Mouse (Mus musculus) CH12.LX (cell line): ENCODE data around the gene Mark4. TPM values are rescaled to one million over a fixed set of nuclear protein-coding genes. Genes with fewer than 3 reads are reported as not detected.

ENCODE experiments used
- DNase-seq: peaks from one replicate; pipeline ENCODE4 v3.0.0-alpha.2; 2013; ENCODE audit errors: extremely low read depth
- H3K27ac ChIP-seq: 2 replicates; pipeline ENCODE4 v1.5.1; 2012; ENCODE audit warnings: low read depth, mild to moderate bottlenecking, control low read depth, moderate library complexity; ENCODE audit not compliant: insufficient read depth
- H3K27me3 ChIP-seq: replicated peaks from 2 replicates; pipeline ENCODE3; 2012; ENCODE audit warnings: inconsistent platforms
- H3K36me3 ChIP-seq, 2 experiments: replicated peaks in 1 of 2; 2 replicates each; pipeline versions ENCODE3 to v1.6.1; 2012; ENCODE audit warnings: inconsistent platforms in 1 of 2, low read length in 1 of 2, mild to moderate bottlenecking in 1 of 2, mixed read lengths in 1 of 2, moderate library complexity in 1 of 2; ENCODE audit not compliant: control insufficient read depth in 1 of 2, insufficient read depth in 1 of 2
- H3K4me1 ChIP-seq, 2 experiments: 2 replicates each; pipeline ENCODE4 v1.6.1; 2012; ENCODE audit warnings: inconsistent platforms in 1 of 2, moderate library complexity in 1 of 2; ENCODE audit not compliant: insufficient read depth in 2 of 2, control insufficient read depth in 1 of 2
- H3K4me2 ChIP-seq: 2 replicates; pipeline ENCODE4 v1.6.1; 2012; ENCODE audit warnings: low read depth, mild to moderate bottlenecking, control low read depth; ENCODE audit not compliant: poor library complexity, insufficient read depth, severe bottlenecking
- H3K4me3 ChIP-seq, 3 experiments: fragments of 150-350 bp in 1 of 3; sonication (generic) in 1 of 3; replicated peaks in 1 of 3; 2 replicates each; pipeline versions ENCODE3 to v1.5.1; 2011 to 2012; ENCODE audit warnings: low read depth in 2 of 3, low read length in 2 of 3, mild to moderate bottlenecking in 2 of 3, moderate library complexity in 2 of 3, control low read depth in 1 of 3, improper control_type of control experiment in 1 of 3, inconsistent platforms in 1 of 3, mixed read lengths in 1 of 3; ENCODE audit not compliant: poor library complexity in 1 of 3
- H3K79me2 ChIP-seq: replicated peaks from 2 replicates; pipeline ENCODE4 v1.6.1; 2012; ENCODE audit warnings: mild to moderate bottlenecking, moderate library complexity; ENCODE audit not compliant: control insufficient read depth, poor library complexity, insufficient read depth, severe bottlenecking; ENCODE audit errors: extremely low read depth
- H3K9ac ChIP-seq: 2 replicates; pipeline ENCODE4 v1.6.1; 2012; ENCODE audit warnings: low read depth, mild to moderate bottlenecking, control low read depth, moderate library complexity; ENCODE audit not compliant: insufficient read depth
- H3K9me3 ChIP-seq: replicated peaks from 2 replicates; pipeline ENCODE3; 2012; ENCODE audit warnings: low read length, inconsistent platforms, mixed read lengths
- CHD2 ChIP-seq: IDR thresholded peaks from 2 replicates; pipeline ENCODE4 v1.6.1; 2011; ENCODE audit warnings: low read length, improper control_type of control experiment
- CTCF ChIP-seq, 2 experiments: IDR thresholded peaks in 1 of 2; conservative IDR thresholded peaks in 1 of 2; 2 replicates each; pipeline ENCODE4 v1.5.1; 2011 to 2012; ENCODE audit warnings: low read depth in 2 of 2, low read length in 2 of 2, improper control_type of control experiment in 1 of 2, inconsistent platforms in 1 of 2, mild to moderate bottlenecking in 1 of 2, moderate library complexity in 1 of 2
- ELF1 ChIP-seq: IDR thresholded peaks from 2 replicates; pipeline ENCODE4 v1.6.1; 2014; ENCODE audit warnings: low read depth, mild to moderate bottlenecking, inconsistent platforms, low read length, improper control_type of control experiment
- GABPA ChIP-seq: IDR thresholded peaks from 2 replicates; pipeline ENCODE4 v1.6.1; 2012; ENCODE audit warnings: low read depth, low read length, improper control_type of control experiment, inconsistent platforms; ENCODE audit not compliant: insufficient replicate concordance
- HCFC1 ChIP-seq: IDR thresholded peaks from 2 replicates; pipeline ENCODE4 v1.6.1; 2012; ENCODE audit warnings: low read depth, mild to moderate bottlenecking, inconsistent platforms, low read length, improper control_type of control experiment
- IRF4 ChIP-seq: IDR thresholded peaks from 2 replicates; pipeline ENCODE4 v1.6.1; 2014; ENCODE audit warnings: low read depth, mild to moderate bottlenecking, inconsistent platforms, low read length, improper control_type of control experiment
- JUN ChIP-seq: IDR thresholded peaks from 2 replicates; pipeline ENCODE4 v1.6.1; 2011; ENCODE audit warnings: low read depth, mild to moderate bottlenecking, low read length, improper control_type of control experiment, moderate library complexity; ENCODE audit not compliant: insufficient read depth
- KAT2A ChIP-seq: IDR thresholded peaks from 2 replicates; pipeline ENCODE4 v1.6.1; 2012; ENCODE audit warnings: low read length, improper control_type of control experiment, inconsistent platforms; ENCODE audit not compliant: insufficient replicate concordance
- MAX ChIP-seq: IDR thresholded peaks from 2 replicates; pipeline ENCODE4 v1.6.1; 2011; ENCODE audit warnings: low read length, improper control_type of control experiment
- MAZ ChIP-seq: IDR thresholded peaks from 2 replicates; pipeline ENCODE4 v1.6.1; 2012; ENCODE audit warnings: low read depth, mild to moderate bottlenecking, inconsistent platforms, low read length, improper control_type of control experiment, moderate library complexity
- MEF2A ChIP-seq: IDR thresholded peaks from 2 replicates; pipeline ENCODE4 v1.6.1; 2014; ENCODE audit warnings: low read depth, mild to moderate bottlenecking, inconsistent platforms, low read length, improper control_type of control experiment, borderline replicate concordance
- MXI1 ChIP-seq: IDR thresholded peaks from 2 replicates; pipeline ENCODE4 v1.6.1; 2011; ENCODE audit warnings: mild to moderate bottlenecking, low read depth, low read length, improper control_type of control experiment
- MYC ChIP-seq: IDR thresholded peaks from 2 replicates; pipeline ENCODE4 v1.6.1; 2011; ENCODE audit warnings: low read depth, mild to moderate bottlenecking, improper control_type of control experiment, low read length
- NELFE ChIP-seq: IDR thresholded peaks from 2 replicates; pipeline ENCODE4 v1.6.1; 2011; ENCODE audit warnings: low read depth, low read length, improper control_type of control experiment
- POLR2AphosphoS2 ChIP-seq: IDR thresholded peaks from 2 replicates; pipeline ENCODE4 v1.6.1; 2011; ENCODE audit warnings: low read depth, low read length, improper control_type of control experiment
- RAD21 ChIP-seq: IDR thresholded peaks from 2 replicates; pipeline ENCODE4 v1.6.1; 2011; ENCODE audit warnings: low read depth, mild to moderate bottlenecking, low read length, improper control_type of control experiment, moderate library complexity
- RCOR1 ChIP-seq: conservative IDR thresholded peaks from 2 replicates; pipeline ENCODE4 v1.6.1; 2012; ENCODE audit warnings: low read depth, mild to moderate bottlenecking, inconsistent platforms, low read length, improper control_type of control experiment
- SIN3A ChIP-seq: IDR thresholded peaks from 2 replicates; pipeline ENCODE4 v1.6.1; 2012; ENCODE audit warnings: low read length, improper control_type of control experiment, inconsistent platforms
- SMC3 ChIP-seq: IDR thresholded peaks from 2 replicates; pipeline ENCODE4 v1.6.1; 2011; ENCODE audit warnings: low read depth, low read length, improper control_type of control experiment
- TBP ChIP-seq: conservative IDR thresholded peaks from 2 replicates; pipeline ENCODE4 v1.6.1; 2011; ENCODE audit warnings: low read depth, low read length, improper control_type of control experiment
- TCF12 ChIP-seq: IDR thresholded peaks from 2 replicates; pipeline ENCODE4 v1.6.1; 2014; ENCODE audit warnings: low read depth, mild to moderate bottlenecking, inconsistent platforms, low read length, improper control_type of control experiment
- UBTF ChIP-seq: IDR thresholded peaks from 2 replicates; pipeline ENCODE4 v1.6.1; 2012; ENCODE audit warnings: low read depth, mild to moderate bottlenecking, inconsistent platforms, low read length, improper control_type of control experiment, moderate library complexity
- USF2 ChIP-seq: conservative IDR thresholded peaks from 2 replicates; pipeline ENCODE4 v1.6.1; 2011; ENCODE audit warnings: low read depth, low read length, improper control_type of control experiment
- ZKSCAN1 ChIP-seq: IDR thresholded peaks from 2 replicates; pipeline ENCODE4 v1.6.1; 2012; ENCODE audit warnings: low read depth, inconsistent platforms, low read length, improper control_type of control experiment, borderline replicate concordance
- dilution Hi-C: fragments of 300-500 bp; cut with MboI; formaldehyde crosslinking; loops from 2 replicates; pipeline ENCODE4 v1.14.3; 2020; ENCODE audit warnings: low sequenced_read_pairs; ENCODE audit not compliant: extremely low pct_unique_long_range_greater_than_20kb, extremely low pct_ligation_motif_present
- in situ Hi-C: fragments of 300-500 bp; cut with MboI; formaldehyde crosslinking; loops from 3 replicates; pipeline ENCODE4 v1.14.3; 2019; ENCODE audit warnings: low sequenced_read_pairs, low pct_ligation_motif_present, low pct_unique_long_range_greater_than_20kb, mixed read lengths
- polyA plus RNA-seq: library from polyadenylated mRNA; unstranded; fragments of >175 nt; gene quantifications from 2 replicates; pipeline ENCODE4 v1.2.1, GENCODE M21; 2012; ENCODE audit warnings: low read depth; ENCODE audit not compliant: insufficient read length
- total RNA-seq, 2 experiments: library from RNA; depleted of rRNA; stranded (reverse); fragments of 300-350 nt in 1 of 2; fragments of >200 nt in 1 of 2; gene quantifications; 2 replicates each; pipeline ENCODE4 v1.2.3; 2012 to 2014

The Mark4 gene
- total and polyA plus RNA-seq, 3 experiments = 1.7 to 11.9 (median 7.3) TPM

DNA sequence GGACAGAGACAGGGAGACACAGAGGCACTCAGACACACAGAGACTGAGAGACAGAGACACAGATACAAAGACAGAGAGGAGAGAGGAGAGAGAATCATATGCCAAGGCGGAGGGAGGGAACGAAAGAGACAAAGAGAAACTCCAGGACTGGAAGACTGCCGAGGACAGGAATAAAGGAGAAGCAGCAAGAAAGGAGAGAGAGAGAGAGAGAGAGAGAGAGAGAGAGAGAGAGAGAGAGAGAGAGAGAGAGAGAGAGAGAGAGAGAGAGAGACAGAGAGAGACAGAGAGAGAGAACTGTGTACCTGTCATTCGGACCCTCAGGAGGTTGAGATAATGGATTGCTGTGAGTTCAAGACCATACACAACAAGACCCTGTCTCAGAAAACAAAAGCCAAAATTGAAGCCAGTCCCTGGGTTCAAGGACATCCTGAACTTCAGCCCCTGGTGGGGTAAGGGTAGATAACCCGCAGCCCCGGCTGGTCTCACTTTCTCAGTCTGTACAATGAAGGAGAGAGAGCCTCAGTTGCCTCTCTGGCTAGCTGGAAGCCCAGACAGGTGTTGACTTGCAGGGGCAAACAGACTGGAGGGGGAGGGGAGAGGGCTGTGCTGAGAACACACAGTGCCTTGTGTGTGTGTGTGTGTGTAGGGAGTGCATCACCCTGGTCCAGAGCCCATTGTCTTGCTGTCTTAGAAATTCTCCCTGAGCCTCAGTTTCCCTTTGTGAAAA is 686 bp upstream of the Mark4 start:
- peaks cover 5 to 27% of the 10 kb centered on the region in 2 experiments for H3K4me1 ChIP-seq
- peak overlapping the region; percentile 53; the same call in 1 of the 2 replicates for H3K9ac ChIP-seq

DNA sequence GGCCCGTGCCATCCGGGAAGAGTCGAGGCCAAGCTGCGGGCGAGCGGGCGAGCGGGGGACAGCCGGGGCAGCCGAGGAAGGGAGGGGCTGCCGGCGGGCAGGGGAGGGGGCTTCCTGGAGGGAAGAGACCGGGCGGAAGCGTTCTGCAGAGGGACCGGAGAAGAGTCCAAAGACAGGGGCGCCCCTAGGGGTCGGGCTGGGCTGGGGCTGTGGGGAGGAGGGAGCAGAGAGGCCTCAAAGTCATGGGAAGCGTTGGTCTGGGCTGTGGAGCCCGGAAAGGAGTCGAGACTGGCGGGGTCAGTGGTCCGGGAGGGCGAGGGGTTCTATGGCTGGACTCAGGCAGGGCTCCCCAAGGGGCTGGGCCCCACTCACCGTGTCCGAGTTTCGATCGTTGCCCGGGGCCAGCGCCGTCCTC is 542 bp downstream of the Mark4 start:
- in situ Hi-C loops (no loop called here), dilution Hi-C loops (no loop called here)
- TF ChIP-seq GABPA = no peak
- 0 out of 2 replicates have a peak, but pooled peaks have one; percentile 39 for TF ChIP-seq SIN3A
- peak in 1 of 2 experiments; percentile 48; a peak in 2 of 4 replicates for TF ChIP-seq CTCF (conservative IDR thresholded peaks at IDR 0.05 in 1 of 2, IDR thresholded peaks at IDR 0.05 in 1 of 2; ENCODE audit: low read depth in 2 of 2, low read length in 2 of 2)
- peak; percentile 60; the same call in 1 of the 2 replicates for TF ChIP-seq ELF1
- TF ChIP-seq NELFE = no peak
- peak; percentile 46; the same call in 1 of the 2 replicates for TF ChIP-seq HCFC1
- peak; percentile 74 for TF ChIP-seq MAZ
- 0 out of 2 replicates have a peak, but pooled peaks have one; percentile 13 for TF ChIP-seq MEF2A
- TF ChIP-seq IRF4 = no peak
- 0 out of 2 replicates have a peak, but pooled peaks have one; percentile 59 for TF ChIP-seq UBTF
- Histone ChIP-seq H3K4me3 (peak overlapping the region; percentile 71 to 88 (median 78)), H3K79me2 (peaks cover 4% of the 10 kb centered on the region; the same call in 1 of the 2 replicates), H3K9ac (peak overlapping the region; percentile 89), H3K9me3 (no peaks in the 10 kb centered on the region), H3K27me3 (peaks cover 10% of the 10 kb centered on the region), H3K36me3 (peaks cover 0 to 26% of the 10 kb centered on the region in 2 experiments), H3K4me2 (peak overlapping the region; percentile 79), H3K4me1 (peaks cover 5 to 27% of the 10 kb centered on the region in 2 experiments), H3K27ac (no peak overlapping the region)
- DNase-seq = peak; percentile 55

More for the DNA sequence above, 686 bp upstream of the Mark4 start:
- peak overlapping the region; percentile 40 to 78 (median 65) for H3K4me3 ChIP-seq
- H3K79me2 ChIP-seq = peaks cover 4% of the 10 kb centered on the region; the same call in 1 of the 2 replicates
- in situ Hi-C loops (no loop called here), dilution Hi-C loops (no loop called here)
- H3K27ac ChIP-seq = no peak overlapping the region
- no peak for DNase-seq
- H3K36me3 ChIP-seq = peaks cover 0 to 18% of the 10 kb centered on the region in 2 experiments
- no peaks in the 10 kb centered on the region for H3K9me3 ChIP-seq
- peaks cover 15% of the 10 kb centered on the region for H3K27me3 ChIP-seq
- H3K4me2 ChIP-seq = peak overlapping the region; percentile 97
- no peak for TF ChIP-seq ZKSCAN1
- no peak for TF ChIP-seq JUN
- no peak for TF ChIP-seq RAD21
- TF ChIP-seq MXI1 = no peak
- TF ChIP-seq KAT2A = no peak
- no peak for TF ChIP-seq CTCF (conservative IDR thresholded peaks at IDR 0.05 in 1 of 2, IDR thresholded peaks at IDR 0.05 in 1 of 2; ENCODE audit: low read depth in 2 of 2, low read length in 2 of 2)
- TF ChIP-seq GABPA = no peak
- no peak for TF ChIP-seq SIN3A
- no peak for TF ChIP-seq RCOR1
- no peak for TF ChIP-seq MAZ
- TF ChIP-seq SMC3 = no peak
- TF ChIP-seq CHD2 = no peak
- TF ChIP-seq POLR2AphosphoS2 = no peak
- no peak for TF ChIP-seq USF2
- TF ChIP-seq MAX = no peak
- TF ChIP-seq TBP = no peak
- no peak for TF ChIP-seq MYC
- no peak for TF ChIP-seq TCF12
- no peak for TF ChIP-seq ELF1
